Mouse (Mus musculus) MEL (cell line): ENCODE data around the gene Pear1. TPM values are rescaled to one million over a fixed set of nuclear protein-coding genes. Genes with fewer than 3 reads are reported as not detected.

ENCODE experiments used
- polyA plus RNA-seq, 2 experiments: library from polyadenylated mRNA; stranded (reverse) in 1 of 2; unstranded in 1 of 2; fragments of >175 nt in 1 of 2; fragments of >200 nt in 1 of 2; gene quantifications; 2 replicates each; pipeline versions ENCODE4 v1.2.1 to v1.2.4; 2012; ENCODE audit warnings: low replicate concordance in 2 of 2, low read depth in 1 of 2; ENCODE audit not compliant: insufficient read length in 2 of 2, insufficient read depth in 1 of 2, missing spikeins in 1 of 2
- total RNA-seq: library from RNA; depleted of rRNA; stranded (reverse); fragments of 300-350 nt; gene quantifications from 2 replicates; pipeline ENCODE4 v1.2.3, GENCODE M21; 2012; rRNA removed

Pear1 gene
- total and polyA plus RNA-seq, 3 experiments, result 0.35 to 1.0 TPM; not detected in 1

Other genes with a start within 250 kb of the Pear1 start
- gene Arhgef11, start 206.7 kb downstream of the Pear1 start, total RNA-seq, result 2.0 and 2.3 TPM in 2 replicates
- gene Arhgef11, start 206.7 kb downstream of the Pear1 start, polyA plus RNA-seq, result 1 to 10 TPM in 1 of 2 experiments, not detected in 1; 4.9 TPM
- 0.04 TPM in 1 of 2 replicates, not detected in the other for gene Lrrc71, start 75.7 kb downstream of the Pear1 start, total RNA-seq
- not detected for gene Lrrc71, start 75.7 kb downstream of the Pear1 start, polyA plus RNA-seq
- gene Ntrk1, start 29.1 kb downstream of the Pear1 start, total RNA-seq, result not detected in 2 replicates
- not detected for gene Ntrk1, start 29.1 kb downstream of the Pear1 start, polyA plus RNA-seq
- 0.62 and 0.77 TPM in 2 replicates for gene Insrr, start 27.4 kb downstream of the Pear1 start, total RNA-seq
- 1 to 10 TPM in 1 of 2 experiments, not detected in 1; 3.7 TPM for gene Insrr, start 27.4 kb downstream of the Pear1 start, polyA plus RNA-seq
- not detected in 2 replicates for gene Sh2d2a, start 22.4 kb upstream of the Pear1 start, total RNA-seq
- gene Sh2d2a, start 22.4 kb upstream of the Pear1 start, polyA plus RNA-seq, result not detected
- 43.2 and 47.0 TPM in 2 replicates for gene Prcc, start 61.3 kb upstream of the Pear1 start, total RNA-seq
- 10 to 100 TPM in 1 of 2 experiments, not detected in 1; 65.9 TPM for gene Prcc, start 61.3 kb upstream of the Pear1 start, polyA plus RNA-seq
- 505 and 519 TPM in 2 replicates for gene Hdgf, start 82.0 kb upstream of the Pear1 start, total RNA-seq
- gene Hdgf, start 82.0 kb upstream of the Pear1 start, polyA plus RNA-seq, result 1,000 to 10,000 TPM in 1 of 2 experiments, 100 to 1,000 TPM in 1; 369 to 1,503 TPM
- gene Mrpl24, start 95.2 kb upstream of the Pear1 start, total RNA-seq, result 59.5 and 66.2 TPM in 2 replicates
- 10 to 100 TPM in 1 of 2 experiments, not detected in 1; 77.3 TPM for gene Mrpl24, start 95.2 kb upstream of the Pear1 start, polyA plus RNA-seq
- gene Isg20l2, start 106.0 kb upstream of the Pear1 start, total RNA-seq, result 61.4 and 71.8 TPM in 2 replicates
- gene Isg20l2, start 106.0 kb upstream of the Pear1 start, polyA plus RNA-seq, result 10 to 100 TPM in 1 of 2 experiments, not detected in 1; 45.0 TPM
- gene Rrnad1, start 106.4 kb upstream of the Pear1 start, total RNA-seq, result 8.9 and 10.9 TPM in 2 replicates
- 10 to 100 TPM in 1 of 2 experiments, not detected in 1; 21.1 TPM for gene Rrnad1, start 106.4 kb upstream of the Pear1 start, polyA plus RNA-seq
- gene Crabp2, start 124.4 kb upstream of the Pear1 start, total RNA-seq, result 0.23 and 0.29 TPM in 2 replicates
- gene Crabp2, start 124.4 kb upstream of the Pear1 start, polyA plus RNA-seq, result 1 to 10 TPM in 1 of 2 experiments, not detected in 1; 1.2 TPM
- gene Nes, start 146.8 kb upstream of the Pear1 start, total RNA-seq, result not detected in 2 replicates
- gene Nes, start 146.8 kb upstream of the Pear1 start, polyA plus RNA-seq, result under 1 TPM in 1 of 2 experiments, not detected in 1; 0.01 TPM
- gene Bcan, start 175.9 kb upstream of the Pear1 start, total RNA-seq, result not detected in 2 replicates
- not detected for gene Bcan, start 175.9 kb upstream of the Pear1 start, polyA plus RNA-seq
- gene Hapln2, start 203.3 kb upstream of the Pear1 start, total RNA-seq, result not detected in 2 replicates
- gene Hapln2, start 203.3 kb upstream of the Pear1 start, polyA plus RNA-seq, result not detected
- 76.6 and 105 TPM in 2 replicates for gene Gpatch4, start 218.8 kb upstream of the Pear1 start, total RNA-seq
- 100 to 1,000 TPM; 135 to 240 TPM for gene Gpatch4, start 218.8 kb upstream of the Pear1 start, polyA plus RNA-seq
- gene Naxe, start 234.2 kb upstream of the Pear1 start, total RNA-seq, result 114 TPM in 2 replicates
- 100 to 1,000 TPM; 165 to 182 TPM for gene Naxe, start 234.2 kb upstream of the Pear1 start, polyA plus RNA-seq